Mouse (Mus musculus) testis, adult 2 months (tissue): ENCODE measurements at regions not wholly inside any gene's neighbourhood (a gene's known extent, or its start where the extent isn't known, plus 50 kb on each side); places are given as distances from the start of the nearest gene placed in this dataset.

ENCODE experiments used
- H3K27ac ChIP-seq: fragments of 200-500 bp; 2 replicates; pipeline ENCODE4 v1.5.1; 2012; ENCODE audit warnings: low read depth, low read length; ENCODE audit not compliant: control insufficient read depth, insufficient read depth
- H3K27me3 ChIP-seq: fragments of 200-500 bp; 2 replicates; pipeline ENCODE4 v1.6.1; 2012; ENCODE audit warnings: mild to moderate bottlenecking, low read length, moderate library complexity; ENCODE audit not compliant: control insufficient read depth, insufficient read depth
- H3K36me3 ChIP-seq: fragments of 200-500 bp; 2 replicates; pipeline ENCODE4 v1.6.1; 2012; ENCODE audit warnings: mild to moderate bottlenecking, low read length; ENCODE audit not compliant: control insufficient read depth, insufficient read depth
- H3K4me1 ChIP-seq: fragments of 200-500 bp; 2 replicates; pipeline ENCODE4 v1.6.1; 2012; ENCODE audit warnings: low read length; ENCODE audit not compliant: control insufficient read depth, insufficient read depth
- H3K4me3 ChIP-seq: fragments of 200-500 bp; 2 replicates; pipeline ENCODE4 v1.5.1; 2012; ENCODE audit warnings: low read depth, mild to moderate bottlenecking, low read length, moderate library complexity, mixed read lengths; ENCODE audit not compliant: control insufficient read depth
- CTCF ChIP-seq: fragments of 200-500 bp; IDR thresholded peaks from 2 replicates; pipeline ENCODE4 v1.5.1; 2012; ENCODE audit warnings: low read depth, mild to moderate bottlenecking, inconsistent platforms, low read length, moderate library complexity; ENCODE audit not compliant: control insufficient read depth, insufficient read depth, insufficient replicate concordance
- POLR2A ChIP-seq: fragments of 200-500 bp; IDR thresholded peaks from 2 replicates; pipeline ENCODE4 v1.6.1; 2012; ENCODE audit warnings: low read depth, mild to moderate bottlenecking, inconsistent platforms, low read length, moderate library complexity; ENCODE audit not compliant: control insufficient read depth

- H3K4me3 ChIP-seq = no peak overlapping the region
- no peak overlapping the region for H3K27ac ChIP-seq
- no peaks in the 10 kb centered on the region for H3K27me3 ChIP-seq
- TF ChIP-seq CTCF (no peak), POLR2A (no peak)
- no peaks in the 10 kb centered on the region for H3K36me3 ChIP-seq
- no peaks in the 10 kb centered on the region for H3K4me1 ChIP-seq
Observed at GRCm38 (mm10) chr9:33482845-33483540, 847.0 kb downstream of the Ets1 start.

GRCm38 (mm10) chr9:33483541-33483846, 847.5 kb downstream of the Ets1 start:
- TF ChIP-seq CTCF = no peak
- Histone ChIP-seq H3K36me3 (no peaks in the 10 kb centered on the region), H3K27me3 (no peaks in the 10 kb centered on the region), H3K27ac (no peak overlapping the region), H3K4me1 (no peaks in the 10 kb centered on the region), H3K4me3 (no peak overlapping the region)

GRCm38 (mm10) chr9:33533101-33533810, 897.2 kb downstream of the Ets1 start:
- Histone ChIP-seq H3K4me3 (no peak overlapping the region), H3K4me1 (no peaks in the 10 kb centered on the region), H3K27me3 (no peaks in the 10 kb centered on the region), H3K27ac (no peak overlapping the region), H3K36me3 (no peaks in the 10 kb centered on the region)
- TF ChIP-seq CTCF (no peak), POLR2A (no peak)

- H3K27ac ChIP-seq = no peak overlapping the region
- no peak overlapping the region for H3K4me3 ChIP-seq
- H3K36me3 ChIP-seq = no peaks in the 10 kb centered on the region
- no peaks in the 10 kb centered on the region for H3K4me1 ChIP-seq
- no peaks in the 10 kb centered on the region for H3K27me3 ChIP-seq
- TF ChIP-seq CTCF (no peak), POLR2A (no peak)
Observed at GRCm38 (mm10) chr9:33543301-33543700, 907.3 kb downstream of the Ets1 start.

- no peaks in the 10 kb centered on the region for H3K4me1 ChIP-seq
- no peaks in the 10 kb centered on the region for H3K27me3 ChIP-seq
- no peaks in the 10 kb centered on the region for H3K36me3 ChIP-seq
- TF ChIP-seq POLR2A (no peak), CTCF (no peak)
- H3K27ac ChIP-seq = no peak overlapping the region
- no peak overlapping the region for H3K4me3 ChIP-seq
Observed at GRCm38 (mm10) chr9:33546126-33546737, 910.2 kb downstream of the Ets1 start.

GRCm38 (mm10) chr9:33549395-33549794, 913.4 kb downstream of the Ets1 start:
- no peaks in the 10 kb centered on the region for H3K36me3 ChIP-seq
- no peaks in the 10 kb centered on the region for H3K27me3 ChIP-seq
- no peak overlapping the region for H3K27ac ChIP-seq
- H3K4me3 ChIP-seq = no peak overlapping the region
- H3K4me1 ChIP-seq = no peaks in the 10 kb centered on the region
- TF ChIP-seq CTCF (no peak), POLR2A (no peak)

GRCm38 (mm10) chr9:33571990-33572389, 913.7 kb upstream of the Kirrel3 start:
- Histone ChIP-seq H3K27me3 (no peaks in the 10 kb centered on the region), H3K4me1 (no peaks in the 10 kb centered on the region), H3K36me3 (no peaks in the 10 kb centered on the region), H3K27ac (no peak overlapping the region), H3K4me3 (no peak overlapping the region)
- TF ChIP-seq CTCF = no peak
